Mouse (Mus musculus) spleen, adult 2 months (tissue): ENCODE data around the gene Hlx.

Source experiments
- CTCF ChIP-seq: fragments of 200-500 bp; IDR thresholded peaks from 2 replicates; pipeline ENCODE4 v1.5.1; 2011; ENCODE audit warnings: mild to moderate bottlenecking, inconsistent platforms; ENCODE audit not compliant: insufficient read depth, insufficient read length, insufficient replicate concordance; ENCODE audit errors: extremely low read depth
- POLR2A ChIP-seq: fragments of 200-500 bp; IDR thresholded peaks from 2 replicates; pipeline ENCODE4 v1.6.1; 2011; ENCODE audit warnings: low read depth, low read length, inconsistent platforms

- no peak for TF ChIP-seq POLR2A
- no peak for TF ChIP-seq CTCF
Observed at GRCm38 (mm10) chr1:184752671-184753070, 20.3 kb upstream of the Hlx start.
